Mouse (Mus musculus): ENCODE measurements around the gene Ing2. TPM values are rescaled to one million over a fixed set of nuclear protein-coding genes. Genes with fewer than 3 reads are reported as not detected.
A peak's percentile ranks its signal among the peaks of the same experiment; 100 is the strongest.

Ing2 gene
- 10.4 and 10.8 TPM in 2 replicates for polyA plus RNA-seq (2015; fragmentation: Nextera tagmentation; extraction: Ambion mirVana)

DNA sequence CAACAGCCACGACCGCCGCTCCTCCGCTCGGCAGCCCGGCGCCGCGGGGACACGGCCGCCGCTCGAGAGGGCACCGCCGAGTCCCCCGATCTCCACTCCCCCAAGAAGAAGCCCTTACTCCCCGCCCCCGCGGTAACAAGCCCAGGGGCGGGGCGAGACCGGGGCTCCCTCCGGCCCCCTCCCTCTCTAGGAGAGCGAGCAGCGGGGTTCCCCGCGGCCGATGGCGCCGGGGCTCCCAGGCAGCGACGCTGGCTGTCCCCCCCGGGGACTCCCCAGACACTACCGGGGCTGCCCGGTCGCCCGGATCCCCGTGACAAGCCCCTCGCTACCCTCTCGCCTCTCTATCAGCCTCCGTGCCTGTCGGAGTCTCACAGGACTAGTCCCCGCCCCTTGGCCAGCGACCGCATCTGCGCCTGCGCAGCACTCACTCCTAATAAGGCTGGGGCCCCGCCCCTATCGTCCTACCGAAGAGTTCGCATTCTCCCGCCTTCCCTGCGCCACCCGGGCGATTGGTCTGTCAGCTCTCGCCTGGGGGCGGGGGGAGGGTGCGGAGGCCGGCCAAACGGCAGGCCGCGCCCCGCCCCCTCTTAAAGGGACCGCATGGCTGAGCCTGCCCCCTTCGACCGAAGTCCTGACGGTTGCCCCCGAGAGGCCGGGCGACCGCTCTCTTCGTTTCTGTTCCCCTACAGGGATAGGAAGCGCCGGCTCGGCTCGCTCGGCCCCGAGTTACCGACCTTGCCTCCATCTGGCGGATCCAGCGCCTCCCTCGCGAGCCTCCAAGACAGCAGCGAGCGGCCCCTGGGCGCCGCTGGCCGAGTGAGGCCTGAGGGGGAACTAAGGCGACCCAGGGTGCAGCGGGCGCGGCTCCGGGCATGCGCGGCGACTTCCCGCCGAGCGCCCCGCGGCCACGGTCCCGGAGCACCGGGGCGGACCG is at the start of gene Ing2:
Gene Ing2, minus strand, starts transcription at position 780 of the 934 bp plus-strand sequence.
- peak within 1 kb of the TSS; percentile 93 for H3K4me3 ChIP-seq (ENCODE audit: low read length)
- H3K9me3 ChIP-seq (ENCODE audit: control insufficient read depth, low read length): no peaks in the 10 kb centered on the region
- peak within 1 kb of the TSS; percentile 80 for H3K4me2 ChIP-seq (ENCODE audit: low read depth, low read length)
- peak within 1 kb of the TSS; percentile 97 for H3K9ac ChIP-seq (ENCODE audit: low read depth, low read length)
- peaks cover 6% of the 10 kb centered on the region for H3K4me1 ChIP-seq (ENCODE audit: control insufficient read depth, insufficient read depth, low read length)
- peak; percentile 91 for ATAC-seq
- no peaks in the 10 kb centered on the region for H3K27me3 ChIP-seq (replicated peaks; ENCODE audit: control insufficient read depth, insufficient read depth, low read length)
- H3K27ac ChIP-seq (ENCODE audit: low read length): peak within 1 kb of the TSS; percentile 99
- under 1% methylated on average over 86 of the region's 106 CpGs for WGBS
- H3K36me3 ChIP-seq (ENCODE audit: control insufficient read depth, insufficient read depth, low read length): peaks cover 3% of the 10 kb centered on the region; the same call in 1 of the 2 replicates

DNA sequence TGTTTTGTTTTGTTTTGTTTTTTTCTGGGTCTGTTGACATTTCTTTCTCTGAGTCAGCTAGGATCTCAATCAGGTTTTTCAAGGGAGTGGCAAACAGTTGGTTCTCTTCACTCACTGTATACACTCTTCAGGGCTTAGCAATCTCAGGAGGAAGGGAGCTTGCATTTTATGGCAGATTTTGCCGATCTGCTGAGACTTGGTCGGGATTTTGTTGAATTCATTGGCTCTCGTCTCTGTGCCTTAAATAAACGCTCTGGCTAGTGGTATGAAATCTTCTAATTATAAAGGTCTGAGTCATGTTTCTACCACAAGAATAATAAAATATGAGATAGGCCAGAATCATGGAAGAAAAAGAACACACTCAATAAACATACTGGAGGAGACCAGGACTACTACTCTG is 46.3 kb upstream of the Ing2 start:
- Histone ChIP-seq H3K36me3 (ENCODE audit: control insufficient read depth, insufficient read depth, low read length) (no peaks in the 10 kb centered on the region), H3K27me3 (replicated peaks; ENCODE audit: control insufficient read depth, insufficient read depth, low read length) (no peaks in the 10 kb centered on the region), H3K4me1 (ENCODE audit: control insufficient read depth, insufficient read depth, low read length) (no peaks in the 10 kb centered on the region), H3K27ac (ENCODE audit: low read length) (no peak overlapping the region), H3K9me3 (ENCODE audit: control insufficient read depth, low read length) (no peaks in the 10 kb centered on the region), H3K4me2 (ENCODE audit: low read depth, low read length) (no peak overlapping the region), H3K9ac (ENCODE audit: low read depth, low read length) (no peak overlapping the region), H3K4me3 (ENCODE audit: low read length) (no peak overlapping the region)
- no peak for ATAC-seq
- 52% methylated on average over 4 of the region's 4 CpGs for WGBS

DNA sequence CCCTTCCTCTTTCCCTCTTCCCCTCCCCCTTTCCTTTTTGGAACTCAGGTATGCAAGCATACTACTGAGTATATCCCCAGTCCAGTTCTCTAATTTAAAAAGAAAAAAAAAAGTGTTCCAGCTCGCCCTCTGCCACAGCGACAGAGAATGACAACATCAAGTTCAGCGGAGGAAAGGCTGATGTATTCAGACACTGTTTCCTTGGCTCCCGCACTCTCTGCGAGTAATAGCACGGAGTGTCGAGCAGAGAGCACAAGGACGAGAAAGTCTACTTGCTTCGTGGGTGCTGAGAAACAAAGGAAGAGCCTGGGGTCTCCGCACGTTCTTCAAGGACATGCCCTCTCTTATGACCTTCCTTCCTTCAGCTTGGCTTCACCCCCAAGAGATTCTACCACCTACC is 43.3 kb upstream of the Ing2 start:
- Histone ChIP-seq H3K4me1 (ENCODE audit: control insufficient read depth, insufficient read depth, low read length) (peaks cover 2% of the 10 kb centered on the region; the same call in 1 of the 2 replicates), H3K27ac (ENCODE audit: low read length) (no peak overlapping the region), H3K4me3 (ENCODE audit: low read length) (no peak overlapping the region), H3K9ac (ENCODE audit: low read depth, low read length) (no peak overlapping the region), H3K36me3 (ENCODE audit: control insufficient read depth, insufficient read depth, low read length) (no peaks in the 10 kb centered on the region), H3K27me3 (replicated peaks; ENCODE audit: control insufficient read depth, insufficient read depth, low read length) (no peaks in the 10 kb centered on the region), H3K4me2 (ENCODE audit: low read depth, low read length) (no peak overlapping the region), H3K9me3 (ENCODE audit: control insufficient read depth, low read length) (no peaks in the 10 kb centered on the region)
- ATAC-seq: no peak
- 28% methylated on average over 11 of the region's 11 CpGs for WGBS

DNA sequence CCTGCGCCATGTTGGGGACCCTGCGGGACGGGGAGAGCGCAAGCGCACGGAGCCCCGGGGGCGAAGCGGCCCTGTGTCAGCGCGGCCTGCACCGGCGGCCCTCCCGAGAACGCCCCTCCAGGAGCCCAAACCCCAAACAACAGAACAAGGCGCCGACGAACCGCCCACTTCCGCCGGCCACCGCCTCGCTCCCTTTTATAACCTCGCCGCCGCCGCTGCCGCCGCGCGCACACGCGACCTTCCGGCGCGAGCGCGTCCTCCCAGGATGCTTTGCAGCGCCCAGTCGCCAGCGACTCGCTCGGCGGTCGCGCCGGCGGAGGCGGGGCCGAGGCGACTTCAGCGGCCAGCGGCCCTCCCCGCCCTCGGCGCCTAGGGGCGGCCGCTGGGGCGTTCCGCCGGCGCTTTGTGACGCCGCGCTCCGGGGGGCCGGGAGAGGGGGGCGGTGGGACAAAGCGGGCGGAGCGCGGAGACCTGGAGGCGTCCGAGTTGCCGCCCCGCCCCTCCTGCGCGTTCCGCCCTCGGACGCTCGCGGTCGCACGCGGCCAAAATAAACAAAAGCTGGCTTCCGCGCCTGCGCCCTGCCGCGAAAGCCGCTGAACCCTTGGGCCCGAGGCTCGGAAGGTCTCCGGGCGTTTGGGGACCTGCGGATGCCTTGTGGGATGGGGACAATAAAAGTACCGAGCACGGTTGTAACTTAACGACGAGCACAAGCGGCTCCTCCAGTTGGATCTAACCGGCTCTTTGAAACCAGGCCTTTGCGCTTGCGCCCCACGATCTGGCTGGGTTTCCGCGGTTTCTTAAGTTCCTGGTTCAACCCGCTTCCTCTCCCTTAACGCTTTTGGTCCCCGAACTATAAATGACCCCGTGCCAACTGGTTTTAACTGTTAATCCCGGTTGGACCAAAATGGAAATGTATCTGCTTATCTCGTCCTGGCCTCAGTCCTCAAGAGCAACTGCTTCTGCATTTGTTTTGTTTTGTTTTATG is 38.7 kb upstream of the Ing2 start, which contains the start of gene Cdkn2aip:
Gene Cdkn2aip, minus strand, starts transcription at position 172 of the 985 bp plus-strand sequence.
- ATAC-seq: peak; percentile 96
- WGBS: under 1% methylated on average over 111 of the region's 114 CpGs
- peaks cover 5% of the 10 kb centered on the region; the same call in 1 of the 2 replicates for H3K4me1 ChIP-seq (ENCODE audit: control insufficient read depth, insufficient read depth, low read length)
- H3K9me3 ChIP-seq (ENCODE audit: control insufficient read depth, low read length): no peaks in the 10 kb centered on the region
- peak within 1 kb of the TSS; percentile 74 for H3K4me2 ChIP-seq (ENCODE audit: low read depth, low read length)
- H3K9ac ChIP-seq (ENCODE audit: low read depth, low read length): peak within 1 kb of the TSS; percentile 92
- 0 out of 2 replicates have a peak, but pooled peaks cover 3% of the 10 kb centered on the region for H3K36me3 ChIP-seq (ENCODE audit: control insufficient read depth, insufficient read depth, low read length)
- peak within 1 kb of the TSS; percentile 88 for H3K27ac ChIP-seq (ENCODE audit: low read length)
- H3K4me3 ChIP-seq (ENCODE audit: low read length): peak within 1 kb of the TSS; percentile 98
- no peaks in the 10 kb centered on the region for H3K27me3 ChIP-seq (replicated peaks; ENCODE audit: control insufficient read depth, insufficient read depth, low read length)

DNA sequence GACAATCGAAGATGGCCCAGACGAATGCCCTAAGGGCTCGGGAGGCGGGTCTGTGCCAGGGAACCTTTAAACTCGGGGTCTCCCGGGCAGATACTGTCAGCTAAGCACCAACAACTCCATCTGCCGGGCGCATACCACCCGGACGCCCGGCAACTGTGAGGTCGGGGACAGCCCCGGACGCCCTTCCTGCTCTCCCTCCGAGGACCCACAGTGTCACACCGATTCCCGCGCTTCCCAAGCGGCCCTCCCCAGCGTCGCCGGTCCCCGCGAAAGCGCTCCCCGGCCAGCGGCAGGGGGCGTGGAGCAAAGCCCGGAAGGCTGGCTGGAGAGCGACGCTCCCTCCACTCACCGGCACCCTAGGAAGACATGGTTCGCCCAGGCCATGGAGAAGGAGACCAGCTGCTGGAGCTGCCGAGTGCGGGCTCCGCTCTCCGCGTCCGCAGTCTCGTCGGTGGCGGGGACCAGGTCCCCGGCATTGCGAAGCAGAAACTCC is 37.9 kb upstream of the Ing2 start:
- Histone ChIP-seq H3K27ac (ENCODE audit: low read length) (peak overlapping the region; percentile 88), H3K9ac (ENCODE audit: low read depth, low read length) (peak overlapping the region; percentile 92), H3K4me3 (ENCODE audit: low read length) (peak overlapping the region; percentile 98), H3K36me3 (ENCODE audit: control insufficient read depth, insufficient read depth, low read length) (peaks cover 4% of the 10 kb centered on the region; the same call in 1 of the 2 replicates), H3K4me1 (ENCODE audit: control insufficient read depth, insufficient read depth, low read length) (peaks cover 10% of the 10 kb centered on the region; the same call in 1 of the 2 replicates), H3K9me3 (ENCODE audit: control insufficient read depth, low read length) (no peaks in the 10 kb centered on the region), H3K27me3 (replicated peaks; ENCODE audit: control insufficient read depth, insufficient read depth, low read length) (no peaks in the 10 kb centered on the region), H3K4me2 (ENCODE audit: low read depth, low read length) (peak overlapping the region; percentile 74)
- WGBS: 1% methylated on average over 42 of the region's 44 CpGs
- ATAC-seq: peak; percentile 54

DNA sequence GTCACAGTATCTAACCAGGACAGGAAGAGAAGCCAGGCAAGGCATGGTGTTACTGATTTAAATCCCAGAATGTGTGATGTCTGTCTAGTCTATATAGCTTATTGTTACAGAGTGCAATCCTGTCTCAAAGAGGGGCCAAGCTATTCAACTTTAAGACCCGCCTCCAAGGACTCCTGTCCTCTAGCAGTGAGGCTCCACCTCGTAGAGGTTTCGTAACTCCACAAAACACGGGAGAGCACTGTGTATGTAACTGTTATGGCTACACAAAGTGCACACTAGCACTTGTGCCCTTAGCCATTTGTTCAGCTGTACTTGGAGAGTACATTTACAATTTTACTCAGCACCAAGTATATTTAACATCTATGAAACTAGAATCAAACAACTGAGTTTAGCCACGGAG is 32.8 kb upstream of the Ing2 start:
- no peak overlapping the region for H3K9ac ChIP-seq (ENCODE audit: low read depth, low read length)
- peak overlapping the region; percentile 81 for H3K27ac ChIP-seq (ENCODE audit: low read length)
- no peak overlapping the region for H3K4me2 ChIP-seq (ENCODE audit: low read depth, low read length)
- H3K36me3 ChIP-seq (ENCODE audit: control insufficient read depth, insufficient read depth, low read length): peaks cover 6% of the 10 kb centered on the region; the same call in 1 of the 2 replicates
- H3K27me3 ChIP-seq (replicated peaks; ENCODE audit: control insufficient read depth, insufficient read depth, low read length): no peaks in the 10 kb centered on the region
- H3K4me1 ChIP-seq (ENCODE audit: control insufficient read depth, insufficient read depth, low read length): 0 out of 2 replicates have a peak, but pooled peaks cover 8% of the 10 kb centered on the region
- ATAC-seq: peak; percentile 83
- no peak overlapping the region for H3K4me3 ChIP-seq (ENCODE audit: low read length)
- no peaks in the 10 kb centered on the region for H3K9me3 ChIP-seq (ENCODE audit: control insufficient read depth, low read length)
- 69% methylated on average over 5 of the region's 5 CpGs for WGBS

DNA sequence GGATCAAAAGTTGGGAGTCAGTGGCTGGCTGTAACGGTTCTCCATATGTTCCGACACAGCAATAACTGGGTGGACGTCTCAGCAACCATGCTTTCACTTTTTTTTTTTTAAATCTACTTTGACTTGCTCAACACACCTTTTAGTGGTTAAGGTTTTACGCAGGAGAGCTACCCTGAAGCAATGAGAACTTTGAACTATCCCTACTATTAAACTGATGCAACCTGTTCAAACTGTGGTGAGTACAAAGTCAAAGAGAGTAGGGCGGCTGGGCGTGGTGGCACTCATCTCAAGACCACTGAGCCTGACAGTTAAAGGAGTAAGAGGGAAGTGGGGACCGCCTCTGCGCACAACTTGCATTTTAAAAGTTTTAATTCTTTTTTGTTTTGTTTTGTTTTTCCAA is 31.4 kb upstream of the Ing2 start:
- Histone ChIP-seq H3K4me1 (ENCODE audit: control insufficient read depth, insufficient read depth, low read length) (0 out of 2 replicates have a peak, but pooled peaks cover 8% of the 10 kb centered on the region), H3K9me3 (ENCODE audit: control insufficient read depth, low read length) (no peaks in the 10 kb centered on the region), H3K4me2 (ENCODE audit: low read depth, low read length) (peak overlapping the region; percentile 44), H3K9ac (ENCODE audit: low read depth, low read length) (no peak overlapping the region), H3K4me3 (ENCODE audit: low read length) (no peak overlapping the region), H3K27ac (ENCODE audit: low read length) (peak overlapping the region; percentile 81), H3K36me3 (ENCODE audit: control insufficient read depth, insufficient read depth, low read length) (peaks cover 6% of the 10 kb centered on the region; the same call in 1 of the 2 replicates), H3K27me3 (replicated peaks; ENCODE audit: control insufficient read depth, insufficient read depth, low read length) (no peaks in the 10 kb centered on the region)
- whole genome bisulfite sequencing: 72% methylated on average over 8 of the region's 8 CpGs
- peak; percentile 94 for ATAC-seq

DNA sequence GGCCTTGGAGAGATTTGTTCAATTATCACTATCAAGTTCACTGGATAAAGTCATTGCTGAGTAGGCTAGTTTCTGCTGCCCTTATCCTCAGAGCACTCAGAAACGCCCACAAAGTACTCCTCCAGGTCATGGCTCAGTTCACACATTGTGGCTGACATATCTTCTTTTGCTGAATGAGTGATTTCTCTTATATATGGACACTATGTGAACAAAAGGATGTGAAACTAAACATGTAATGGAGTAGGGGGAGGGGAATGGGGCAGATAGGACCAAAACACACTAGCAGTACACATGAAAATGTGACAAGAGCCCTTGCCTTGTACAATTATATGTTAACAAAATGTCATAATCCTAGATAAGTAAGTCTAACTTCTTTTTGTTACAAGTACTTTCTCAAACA is 27.0 kb upstream of the Ing2 start:
- Histone ChIP-seq H3K9me3 (ENCODE audit: control insufficient read depth, low read length) (no peaks in the 10 kb centered on the region; the same call in 1 of the 2 replicates), H3K4me2 (ENCODE audit: low read depth, low read length) (no peak overlapping the region), H3K27me3 (replicated peaks; ENCODE audit: control insufficient read depth, insufficient read depth, low read length) (no peaks in the 10 kb centered on the region), H3K4me3 (ENCODE audit: low read length) (no peak overlapping the region), H3K9ac (ENCODE audit: low read depth, low read length) (no peak overlapping the region), H3K27ac (ENCODE audit: low read length) (no peak overlapping the region), H3K36me3 (ENCODE audit: control insufficient read depth, insufficient read depth, low read length) (no peaks in the 10 kb centered on the region; the same call in 1 of the 2 replicates), H3K4me1 (ENCODE audit: control insufficient read depth, insufficient read depth, low read length) (no peaks in the 10 kb centered on the region)
- 54% methylated on average over 1 of the region's 1 CpGs for WGBS
- ATAC-seq: no peak

Measured in intestine, embryonic 16.5 days (tissue).